Mouse (Mus musculus): ENCODE results near the gene Opn5. TPM values are rescaled to one million over a fixed set of nuclear protein-coding genes. Genes with fewer than 3 reads are reported as not detected.

Gene Opn5
- polyA plus RNA-seq (2014; fragmentation: Illumina TruSeq; extraction: RNeasy Lipid Tissue Mini Kit (QIAGEN cat#74804); ENCODE audit: low read depth, low replicate concordance): not detected

DNA sequence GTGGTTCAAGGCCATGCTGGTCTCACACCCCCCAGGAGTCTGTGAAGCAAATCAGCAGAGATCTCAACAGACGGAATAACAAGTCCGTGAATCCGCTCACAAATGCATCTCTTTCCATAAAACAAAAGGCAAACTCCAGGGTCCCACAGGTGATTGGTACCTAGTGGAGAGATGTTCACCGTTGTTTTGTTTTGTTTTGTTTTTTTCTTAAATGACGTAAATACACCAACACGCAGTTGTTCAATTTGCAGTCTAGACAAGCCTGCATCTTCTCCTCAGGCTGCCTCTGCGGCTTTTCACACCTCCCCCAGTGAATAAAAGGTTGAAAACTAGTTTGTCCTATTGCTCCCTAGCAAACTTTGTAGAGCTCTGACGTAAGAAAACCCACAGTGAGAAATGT, at the start of gene Opn5:
Opn5 (minus strand) TSS at position 101 of the 400 bp plus-strand sequence.

Other genes starting within 250 kb of the Opn5 start
- 0.51 TPM for gene Adgrf4, start 80.9 kb upstream of the Opn5 start, polyA plus RNA-seq (2014; fragmentation: Illumina TruSeq; extraction: RNeasy Lipid Tissue Mini Kit (QIAGEN cat#74804); ENCODE audit: low read depth, low replicate concordance)
- gene Adgrf2, start 130.8 kb upstream of the Opn5 start, polyA plus RNA-seq (2014; fragmentation: Illumina TruSeq; extraction: RNeasy Lipid Tissue Mini Kit (QIAGEN cat#74804); ENCODE audit: low read depth, low replicate concordance): not detected